Mouse (Mus musculus): ENCODE measurements around the gene Irs2. TPM values are rescaled to one million over a fixed set of nuclear protein-coding genes. Genes with fewer than 3 reads are reported as not detected.

Gene Irs2
- polyA plus RNA-seq, 1 experiment from 2014 or later = 5.6 TPM

GRCm38 (mm10) chr8:11007001-11007580, 1.2 kb downstream of the Irs2 start:
- Histone ChIP-seq H3K9me3 (replicated peaks) (no peaks in the 10 kb centered on the region), H3K27me3 (ENCODE audit: low read depth, poor library complexity, severe bottlenecking) (peaks cover 17% of the 10 kb centered on the region; the same call in 1 of the 2 replicates), H3K27ac (replicated peaks) (peak overlapping the region; percentile 99), H3K4me1 (peaks cover 87% of the 10 kb centered on the region), H3K36me3 (peaks cover 36% of the 10 kb centered on the region), H3K4me3 (peak overlapping the region; percentile 94)
- 0% methylated on average over 50 of the region's 56 CpGs for WGBS
- peak; percentile 90 for DNase-seq (ENCODE audit: low spot score)

- Histone ChIP-seq H3K9me3 (replicated peaks) (no peaks in the 10 kb centered on the region), H3K4me1 (peaks cover 94% of the 10 kb centered on the region), H3K27me3 (ENCODE audit: low read depth, poor library complexity, severe bottlenecking) (0 out of 2 replicates have a peak, but pooled peaks cover 13% of the 10 kb centered on the region), H3K36me3 (peaks cover 36% of the 10 kb centered on the region), H3K27ac (replicated peaks) (peak overlapping the region; percentile 99), H3K4me3 (peak overlapping the region; percentile 94)
- no peak for DNase-seq (ENCODE audit: low spot score)
- 93% methylated on average over 9 of the region's 9 CpGs for WGBS
These were observed 2.0 kb downstream of the Irs2 start for GRCm38 (mm10) chr8:11006276-11006630.

- WGBS = 89% methylated on average over 26 of the region's 26 CpGs
- peak overlapping the region; percentile 99 for H3K27ac ChIP-seq (replicated peaks)
These were observed 2.6 kb downstream of the Irs2 start for GRCm38 (mm10) chr8:11005460-11006275.

GRCm38 (mm10) chr8:11004781-11005459, 3.3 kb downstream of the Irs2 start:
- 0 out of 2 replicates have a peak, but pooled peaks cover 6% of the 10 kb centered on the region for H3K27me3 ChIP-seq (ENCODE audit: low read depth, poor library complexity, severe bottlenecking)
- peaks cover 94% of the 10 kb centered on the region for H3K4me1 ChIP-seq
- no peaks in the 10 kb centered on the region for H3K9me3 ChIP-seq (replicated peaks)
- DNase-seq (ENCODE audit: low spot score) = no peak
- WGBS = 79% methylated on average over 22 of the region's 22 CpGs
- H3K36me3 ChIP-seq = peaks cover 39% of the 10 kb centered on the region
- peak overlapping the region; percentile 99 for H3K27ac ChIP-seq (replicated peaks)
- peak overlapping the region; percentile 94 for H3K4me3 ChIP-seq

More at GRCm38 (mm10) chr8:11005460-11006275, 2.6 kb downstream of the Irs2 start:
- no peak for DNase-seq (ENCODE audit: low spot score)
- H3K27me3 ChIP-seq (ENCODE audit: low read depth, poor library complexity, severe bottlenecking) = 0 out of 2 replicates have a peak, but pooled peaks cover 10% of the 10 kb centered on the region
- peak overlapping the region; percentile 94 for H3K4me3 ChIP-seq
- no peaks in the 10 kb centered on the region for H3K9me3 ChIP-seq (replicated peaks)
- peaks cover 94% of the 10 kb centered on the region for H3K4me1 ChIP-seq
- peaks cover 36% of the 10 kb centered on the region for H3K36me3 ChIP-seq

DNA sequence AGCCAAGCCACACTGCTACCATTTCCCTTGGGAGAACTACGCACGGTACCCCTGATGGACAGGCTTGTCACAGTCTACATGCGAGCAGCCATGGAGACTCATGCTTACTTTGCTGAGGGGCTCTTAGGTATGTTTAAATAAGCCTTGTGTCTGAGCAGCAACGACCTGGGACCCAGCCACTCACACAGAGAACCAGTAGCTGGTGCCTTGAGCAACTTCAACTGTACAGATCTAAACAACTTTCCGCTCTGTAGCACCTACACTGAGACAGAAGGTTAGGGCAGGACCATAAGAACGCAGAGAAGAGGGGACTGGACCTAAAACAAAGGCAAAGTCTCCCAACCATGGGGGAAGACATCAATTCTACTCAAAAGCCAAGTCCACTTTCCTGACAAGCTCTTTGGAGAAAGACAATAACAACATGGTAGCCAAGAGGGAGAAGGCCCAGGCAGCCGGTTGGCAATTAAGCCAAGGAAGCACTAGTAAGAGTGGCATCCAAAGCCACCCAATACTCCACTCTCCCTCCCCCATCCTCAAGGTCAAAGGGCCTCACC, 4.3 kb downstream of the Irs2 start:
- WGBS = 53% methylated on average over 7 of the region's 7 CpGs
- peaks cover 96% of the 10 kb centered on the region for H3K4me1 ChIP-seq
- DNase-seq (ENCODE audit: low spot score) = no peak

GRCm38 (mm10) chr8:11003253-11003652, 5.0 kb downstream of the Irs2 start:
- peaks cover 98% of the 10 kb centered on the region for H3K4me1 ChIP-seq
- peak overlapping the region; percentile 94 for H3K4me3 ChIP-seq
- 66% methylated on average over 6 of the region's 6 CpGs for WGBS
- H3K27me3 ChIP-seq (ENCODE audit: low read depth, poor library complexity, severe bottlenecking) = 0 out of 2 replicates have a peak, but pooled peaks cover 6% of the 10 kb centered on the region
- no peak for DNase-seq (ENCODE audit: low spot score)
- peaks cover 50% of the 10 kb centered on the region for H3K36me3 ChIP-seq
- H3K27ac ChIP-seq (replicated peaks) = peak overlapping the region; percentile 99
- H3K9me3 ChIP-seq (replicated peaks) = no peaks in the 10 kb centered on the region

More for the DNA sequence above, 4.3 kb downstream of the Irs2 start:
- H3K36me3 ChIP-seq = peaks cover 43% of the 10 kb centered on the region
- peak overlapping the region; percentile 94 for H3K4me3 ChIP-seq
- peak overlapping the region; percentile 99 for H3K27ac ChIP-seq (replicated peaks)
- H3K27me3 ChIP-seq (ENCODE audit: low read depth, poor library complexity, severe bottlenecking) = 0 out of 2 replicates have a peak, but pooled peaks cover 6% of the 10 kb centered on the region
- no peaks in the 10 kb centered on the region for H3K9me3 ChIP-seq (replicated peaks)

DNA sequence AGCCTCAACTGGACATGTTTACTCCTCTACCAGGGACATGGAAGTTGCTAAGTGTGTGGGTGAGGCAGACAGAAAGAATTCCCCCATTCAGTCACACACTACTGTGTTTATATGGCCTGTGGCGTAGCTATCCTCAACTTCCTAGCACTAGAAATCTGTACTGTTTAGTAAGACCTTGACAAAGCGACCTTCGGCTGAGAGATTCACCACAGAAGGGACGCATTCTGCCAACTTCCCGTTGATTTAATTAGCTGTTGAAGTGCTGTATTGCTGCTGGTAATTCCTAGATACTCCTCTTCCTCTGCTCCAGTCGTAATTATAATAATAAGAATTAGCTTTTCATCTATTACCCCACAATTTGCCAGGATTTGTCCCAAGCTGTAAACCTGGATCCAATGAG, 5.4 kb downstream of the Irs2 start:
- H3K4me3 ChIP-seq = peak overlapping the region; percentile 94
- WGBS = 56% methylated on average over 6 of the region's 6 CpGs
- peaks cover 98% of the 10 kb centered on the region for H3K4me1 ChIP-seq
- H3K36me3 ChIP-seq = peaks cover 54% of the 10 kb centered on the region
- no peak for DNase-seq (ENCODE audit: low spot score)
- H3K9me3 ChIP-seq (replicated peaks) = no peaks in the 10 kb centered on the region
- H3K27me3 ChIP-seq (ENCODE audit: low read depth, poor library complexity, severe bottlenecking) = 0 out of 2 replicates have a peak, but pooled peaks cover 6% of the 10 kb centered on the region
- H3K27ac ChIP-seq (replicated peaks) = peak overlapping the region; percentile 99

DNA sequence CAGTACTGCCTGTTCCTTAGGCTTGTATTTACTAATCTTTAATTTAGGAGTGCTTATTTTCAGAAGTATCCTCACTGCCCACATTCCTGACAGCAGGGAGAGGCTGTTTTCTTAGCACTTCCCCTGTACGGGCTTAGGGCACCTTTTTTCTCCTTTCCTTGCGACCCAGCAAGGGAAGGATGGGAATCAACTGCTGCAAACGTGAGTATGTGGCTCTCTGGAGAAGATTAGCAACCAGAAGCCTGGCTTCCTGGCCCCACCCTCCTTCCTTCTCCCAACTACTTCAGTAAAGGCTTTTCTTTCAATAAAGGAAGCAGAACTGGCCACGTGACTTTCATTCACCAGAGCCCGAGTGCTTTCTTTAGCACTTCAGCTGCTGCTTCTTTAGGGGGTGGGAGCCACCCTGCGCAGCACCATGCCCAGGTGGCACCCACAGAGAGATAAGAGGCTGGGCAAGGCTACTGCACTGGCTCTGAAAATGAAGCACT, 7.2 kb downstream of the Irs2 start:
- no peaks in the 10 kb centered on the region for H3K9me3 ChIP-seq (replicated peaks)
- H3K27ac ChIP-seq (replicated peaks) = peak overlapping the region; percentile 74
- DNase-seq (ENCODE audit: low spot score) = peak; percentile 31
- H3K27me3 ChIP-seq (ENCODE audit: low read depth, poor library complexity, severe bottlenecking) = 0 out of 2 replicates have a peak, but pooled peaks cover 5% of the 10 kb centered on the region
- peaks cover 98% of the 10 kb centered on the region for H3K4me1 ChIP-seq
- 3% methylated on average over 6 of the region's 6 CpGs for WGBS
- peak overlapping the region; percentile 94 for H3K4me3 ChIP-seq
- peaks cover 64% of the 10 kb centered on the region for H3K36me3 ChIP-seq

DNA sequence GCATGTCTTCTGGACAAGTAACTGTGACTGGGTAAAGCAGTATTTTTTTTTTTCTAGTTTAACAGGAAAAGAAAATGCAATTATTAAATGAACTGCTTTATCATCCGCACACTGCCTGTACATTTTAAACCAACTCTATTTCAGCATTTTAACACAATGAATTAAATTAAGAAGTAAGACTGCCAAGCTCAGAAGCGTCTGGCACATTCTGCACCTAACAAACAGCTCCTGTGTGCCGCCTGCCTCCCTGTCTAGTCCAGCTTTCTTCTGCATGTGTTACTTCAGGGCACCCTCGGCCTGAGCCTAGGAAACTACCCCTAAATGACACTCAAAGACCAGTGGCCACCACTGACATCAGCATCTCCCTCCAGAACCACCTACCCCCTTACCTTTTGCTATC, 8.7 kb downstream of the Irs2 start:
- no peak for DNase-seq (ENCODE audit: low spot score)
- 85% methylated on average over 4 of the region's 4 CpGs for WGBS
- no peaks in the 10 kb centered on the region for H3K27me3 ChIP-seq (ENCODE audit: low read depth, poor library complexity, severe bottlenecking)
- no peak overlapping the region for H3K27ac ChIP-seq (replicated peaks)
- H3K4me3 ChIP-seq = no peak overlapping the region
- H3K9me3 ChIP-seq (replicated peaks) = peaks cover under 1% of the 10 kb centered on the region; the same call in 1 of the 2 replicates
- peaks cover 94% of the 10 kb centered on the region for H3K4me1 ChIP-seq
- peaks cover 64% of the 10 kb centered on the region for H3K36me3 ChIP-seq

- 90% methylated on average over 1 of the region's 2 CpGs for WGBS
- Histone ChIP-seq H3K9me3 (replicated peaks) (peaks cover 14% of the 10 kb centered on the region), H3K36me3 (peaks cover 67% of the 10 kb centered on the region), H3K27me3 (ENCODE audit: low read depth, poor library complexity, severe bottlenecking) (no peaks in the 10 kb centered on the region), H3K4me1 (peaks cover 82% of the 10 kb centered on the region), H3K4me3 (no peak overlapping the region), H3K27ac (replicated peaks) (no peak overlapping the region)
- no peak for DNase-seq (ENCODE audit: low spot score)
These were observed 12.0 kb downstream of the Irs2 start for GRCm38 (mm10) chr8:10996247-10996646.

DNA sequence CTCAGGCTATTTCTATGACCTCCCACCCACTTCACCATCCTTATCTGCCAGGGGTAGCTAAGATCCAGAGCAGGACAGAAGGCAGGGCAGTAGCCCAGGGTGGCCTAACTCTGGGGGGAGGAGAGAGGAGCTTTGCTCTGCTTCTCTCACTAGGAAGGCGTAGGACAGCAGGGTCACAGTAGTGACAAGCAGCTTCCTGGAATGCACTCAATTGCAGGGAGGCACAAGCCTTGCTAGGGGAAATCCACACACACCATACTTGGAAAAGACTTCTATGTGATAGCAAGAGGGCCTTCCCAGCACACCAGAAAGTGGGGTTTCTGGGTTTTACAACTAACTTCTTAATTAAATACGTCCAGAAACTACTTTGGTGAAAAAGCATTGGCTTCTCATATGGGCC, 12.5 kb downstream of the Irs2 start:
- H3K36me3 ChIP-seq = peaks cover 67% of the 10 kb centered on the region
- 75% methylated on average over 2 of the region's 2 CpGs for WGBS
- H3K27me3 ChIP-seq (ENCODE audit: low read depth, poor library complexity, severe bottlenecking) = no peaks in the 10 kb centered on the region
- no peak overlapping the region for H3K4me3 ChIP-seq
- no peak overlapping the region for H3K27ac ChIP-seq (replicated peaks)
- DNase-seq (ENCODE audit: low spot score) = no peak
- H3K4me1 ChIP-seq = peaks cover 82% of the 10 kb centered on the region
- H3K9me3 ChIP-seq (replicated peaks) = peaks cover 14% of the 10 kb centered on the region

DNA sequence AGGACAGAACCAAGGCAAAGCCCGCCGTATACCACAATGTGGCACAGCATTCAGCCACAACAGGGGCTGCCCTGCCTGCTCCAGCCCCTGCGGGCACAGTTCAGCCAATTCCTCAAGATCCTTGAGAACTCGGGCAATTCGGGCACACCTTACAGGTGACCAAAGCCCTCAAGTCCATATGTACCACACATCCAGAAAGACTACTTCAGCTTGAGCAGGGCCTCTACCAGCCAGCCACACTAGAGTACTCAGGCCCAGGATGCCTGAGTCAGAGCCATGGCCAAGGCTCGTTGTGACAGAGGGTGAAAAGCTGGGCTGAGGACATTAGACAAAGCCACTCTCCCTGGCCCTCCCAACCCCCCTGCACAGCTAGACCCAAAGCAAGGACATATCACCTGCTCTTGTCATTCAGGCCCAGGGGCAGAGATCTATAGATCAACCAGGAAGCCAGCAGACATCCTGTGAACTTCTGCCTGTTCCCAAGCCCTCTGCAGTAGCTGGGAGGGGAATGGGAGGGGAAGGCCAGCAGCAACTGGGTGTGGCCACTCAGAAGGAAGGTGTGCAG, 13.8 kb downstream of the Irs2 start:
- Histone ChIP-seq H3K9me3 (replicated peaks) (peaks cover 14% of the 10 kb centered on the region), H3K4me1 (peaks cover 82% of the 10 kb centered on the region), H3K4me3 (no peak overlapping the region), H3K27me3 (ENCODE audit: low read depth, poor library complexity, severe bottlenecking) (no peaks in the 10 kb centered on the region), H3K36me3 (peaks cover 64% of the 10 kb centered on the region), H3K27ac (replicated peaks) (no peak overlapping the region)
- 96% methylated on average over 6 of the region's 6 CpGs for WGBS
- DNase-seq (ENCODE audit: low spot score) = no peak
